Mouse (Mus musculus) midbrain, embryonic 16.5 days (tissue): ENCODE data around the gene Med27. TPM values are rescaled to one million over a fixed set of nuclear protein-coding genes. Genes with fewer than 3 reads are reported as not detected.

Experiments used
- ATAC-seq: fragments of 200-750 bp; cut with Nextera tagmentation; 2 replicates; pipeline ENCODE4 v1.8.0; 2017; ENCODE audit warnings: moderate TSS enrichment
- H3K27ac ChIP-seq: fragments of 300-500 bp; sonication (generic); 2 replicates; pipeline ENCODE4 v1.5.1; 2014; ENCODE audit warnings: mild to moderate bottlenecking, low read length, mixed read lengths
- H3K27me3 ChIP-seq: fragments of 300-500 bp; sonication (generic); 2 replicates; pipeline ENCODE4 v1.6.1; 2014; ENCODE audit warnings: low read depth, low read length, mixed read lengths; ENCODE audit not compliant: control insufficient read depth, insufficient read depth
- H3K36me3 ChIP-seq: fragments of 300-500 bp; sonication (generic); 2 replicates; pipeline ENCODE4 v1.6.1; 2014; ENCODE audit warnings: mild to moderate bottlenecking, low read length, moderate library complexity, mixed read lengths; ENCODE audit not compliant: control insufficient read depth, insufficient read depth
- H3K4me1 ChIP-seq: fragments of 300-500 bp; sonication (generic); 2 replicates; pipeline ENCODE4 v1.6.1; 2014; ENCODE audit warnings: mild to moderate bottlenecking, low read length, mixed read lengths; ENCODE audit not compliant: control insufficient read depth, insufficient read depth
- H3K4me2 ChIP-seq: fragments of 300-500 bp; sonication (generic); 2 replicates; pipeline ENCODE4 v1.6.1; 2014; ENCODE audit warnings: mild to moderate bottlenecking, low read length, mixed read lengths
- H3K4me3 ChIP-seq: fragments of 300-500 bp; sonication (generic); 2 replicates; pipeline ENCODE4 v1.5.1; 2014; ENCODE audit warnings: low read depth, mild to moderate bottlenecking, low read length, moderate library complexity, mixed read lengths
- H3K9ac ChIP-seq: fragments of 300-500 bp; sonication (generic); 2 replicates; pipeline ENCODE4 v1.6.1; 2014; ENCODE audit warnings: low read depth, low read length, mixed read lengths
- H3K9me3 ChIP-seq: fragments of 300-500 bp; sonication (generic); replicated peaks from 2 replicates; pipeline ENCODE4 v1.6.1; 2014; ENCODE audit warnings: mild to moderate bottlenecking, low read length, mixed read lengths; ENCODE audit not compliant: control insufficient read depth, poor library complexity, severe bottlenecking
- WGBS: fragments of 180-500 bp; shearing (Covaris S2); extraction: QIAGEN DNeasy Blood & Tissue Kit; methylation state at CpG from one replicate; pipeline ENCODE4 v1.1.7; 2014; 5-methylcytosine and 5-hydroxymethylcytosine counted together
- polyA plus RNA-seq: library from polyadenylated mRNA; unstranded; fragments of >200 nt; fragmentation: Nextera tagmentation; extraction: Ambion mirVana; gene quantifications from 2 replicates; pipeline ENCODE4 v1.2.1, GENCODE M21; 2015

The Med27 gene
- polyA plus RNA-seq, 1 experiment from 2014 or later = 70.6 TPM

DNA sequence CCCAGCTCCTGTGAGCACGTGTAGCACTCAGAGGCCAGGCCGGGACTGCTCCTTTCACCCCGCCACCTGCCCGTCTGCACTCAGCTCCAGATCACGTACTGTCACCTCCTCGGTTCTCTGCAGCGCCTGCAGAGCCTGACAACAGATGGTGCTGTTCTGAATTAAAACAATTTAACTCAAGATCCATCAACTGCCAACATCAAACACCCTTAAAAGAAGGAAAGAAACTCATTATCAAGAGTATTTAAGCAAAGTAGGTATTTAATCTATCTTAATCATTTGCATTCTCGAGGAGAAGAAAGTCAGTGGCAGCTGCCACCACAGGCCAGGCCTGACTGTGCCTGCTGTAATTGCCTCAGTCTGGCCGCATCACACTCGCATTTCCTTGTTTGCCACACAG is 38.8 kb downstream of the Med27 start:
- Histone ChIP-seq H3K9ac (no peak overlapping the region), H3K4me2 (no peak overlapping the region), H3K27me3 (no peaks in the 10 kb centered on the region), H3K9me3 (no peaks in the 10 kb centered on the region), H3K4me3 (no peak overlapping the region), H3K27ac (no peak overlapping the region), H3K36me3 (no peaks in the 10 kb centered on the region), H3K4me1 (peaks cover 6% of the 10 kb centered on the region)
- 24% methylated on average over 10 of the region's 10 CpGs for WGBS
- no peak for ATAC-seq

DNA sequence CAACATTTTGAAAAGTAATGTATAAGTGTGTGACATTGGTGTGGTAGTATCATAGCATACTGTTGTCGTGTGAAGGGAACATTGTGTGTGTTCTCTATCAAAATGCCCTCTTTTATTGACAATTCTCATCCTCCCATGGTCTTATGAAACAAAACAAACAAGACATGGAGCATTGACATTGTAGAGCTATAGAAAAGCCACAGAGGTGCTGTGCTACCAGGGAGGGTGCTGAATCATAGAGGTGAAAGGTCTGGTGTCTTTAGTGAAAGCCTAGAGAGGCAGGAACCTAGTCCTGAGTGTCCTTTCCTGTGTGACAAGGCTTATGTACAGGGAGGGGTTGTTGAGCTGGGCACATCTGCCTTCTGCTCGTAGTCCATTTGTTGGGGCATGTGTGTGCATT is 40.6 kb downstream of the Med27 start:
- no peaks in the 10 kb centered on the region for H3K9me3 ChIP-seq
- no peaks in the 10 kb centered on the region for H3K36me3 ChIP-seq
- ATAC-seq = no peak
- peaks cover 6% of the 10 kb centered on the region for H3K4me1 ChIP-seq
- H3K4me3 ChIP-seq = no peak overlapping the region
- no peak overlapping the region for H3K4me2 ChIP-seq
- H3K27me3 ChIP-seq = no peaks in the 10 kb centered on the region
- WGBS = 82% methylated on average over 2 of the region's 2 CpGs
- H3K27ac ChIP-seq = no peak overlapping the region
- H3K9ac ChIP-seq = no peak overlapping the region

DNA sequence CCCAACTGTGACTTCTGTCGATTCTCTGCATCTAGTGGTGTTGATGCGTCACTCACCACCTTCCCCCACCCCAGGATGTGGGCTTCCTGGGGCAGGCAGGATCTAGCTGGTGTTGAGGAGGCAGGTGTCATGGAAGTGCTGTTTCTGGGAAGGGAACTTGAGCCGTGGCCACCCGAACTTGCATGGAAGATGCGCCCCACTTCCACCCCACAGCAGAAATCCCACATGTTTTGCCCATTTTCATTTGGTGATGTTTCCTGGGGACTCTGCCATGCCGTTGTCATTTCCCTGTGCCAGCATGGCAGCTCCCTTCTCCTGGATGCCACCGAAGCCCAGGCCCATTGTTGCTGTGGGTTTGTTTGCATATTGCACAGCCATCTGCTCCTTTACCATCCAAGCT is 42.3 kb downstream of the Med27 start:
- Histone ChIP-seq H3K27ac (no peak overlapping the region), H3K9ac (no peak overlapping the region), H3K27me3 (no peaks in the 10 kb centered on the region), H3K4me1 (peaks cover 6% of the 10 kb centered on the region), H3K9me3 (no peaks in the 10 kb centered on the region), H3K4me3 (no peak overlapping the region), H3K36me3 (no peaks in the 10 kb centered on the region), H3K4me2 (no peak overlapping the region)
- no peak for ATAC-seq
- WGBS = 90% methylated on average over 7 of the region's 7 CpGs

DNA sequence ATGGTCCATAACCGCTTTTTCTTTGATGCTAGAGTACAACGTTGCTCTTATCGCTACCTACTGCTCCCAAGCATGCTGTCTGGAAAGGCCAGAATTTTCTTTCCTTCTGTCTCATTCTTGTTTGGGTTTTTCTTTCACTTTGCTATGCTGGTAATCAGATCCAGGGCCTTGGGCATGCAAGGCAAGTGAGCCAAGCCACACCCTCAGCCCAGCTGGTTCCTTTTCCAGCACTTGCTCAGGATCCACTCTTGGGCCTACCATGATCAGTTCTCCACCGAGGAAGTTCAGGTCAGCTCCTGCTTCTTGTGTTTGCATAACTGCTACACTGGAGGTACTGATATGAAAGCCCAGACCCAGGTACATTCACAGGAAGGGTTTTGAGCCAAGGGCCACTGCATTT is 44.5 kb downstream of the Med27 start:
- 92% methylated on average over 4 of the region's 4 CpGs for WGBS
- Histone ChIP-seq H3K9me3 (no peaks in the 10 kb centered on the region), H3K27me3 (no peaks in the 10 kb centered on the region), H3K4me3 (no peak overlapping the region), H3K9ac (no peak overlapping the region), H3K4me2 (no peak overlapping the region), H3K4me1 (0 out of 2 replicates have a peak, but pooled peaks cover under 1% of the 10 kb centered on the region), H3K36me3 (no peaks in the 10 kb centered on the region), H3K27ac (no peak overlapping the region)
- no peak for ATAC-seq

DNA sequence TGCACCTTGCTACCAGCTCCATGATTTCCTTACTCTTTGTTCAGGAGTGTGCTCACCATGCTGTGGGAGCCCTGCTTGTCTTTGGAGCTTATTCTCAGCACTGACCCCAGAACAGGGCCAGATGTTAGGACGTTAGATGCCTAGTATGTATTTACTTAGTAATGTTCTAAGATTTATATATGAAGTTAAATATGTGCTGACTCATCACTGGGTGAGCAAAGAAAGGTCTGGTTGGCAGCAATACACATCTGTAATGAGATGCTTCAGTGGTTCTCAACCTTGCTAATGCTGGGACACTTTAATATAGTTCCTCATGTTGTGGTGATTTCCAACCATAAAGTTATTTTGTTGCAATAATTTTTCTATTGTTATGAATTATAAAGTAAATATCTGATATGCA is 45.4 kb downstream of the Med27 start:
- H3K27ac ChIP-seq = no peak overlapping the region
- H3K4me2 ChIP-seq = no peak overlapping the region
- H3K4me3 ChIP-seq = no peak overlapping the region
- no peak overlapping the region for H3K9ac ChIP-seq
- no peaks in the 10 kb centered on the region for H3K27me3 ChIP-seq
- WGBS = 82% methylated on average over 1 of the region's 1 CpGs
- H3K36me3 ChIP-seq = no peaks in the 10 kb centered on the region
- no peaks in the 10 kb centered on the region for H3K9me3 ChIP-seq
- no peaks in the 10 kb centered on the region for H3K4me1 ChIP-seq
- ATAC-seq = no peak

DNA sequence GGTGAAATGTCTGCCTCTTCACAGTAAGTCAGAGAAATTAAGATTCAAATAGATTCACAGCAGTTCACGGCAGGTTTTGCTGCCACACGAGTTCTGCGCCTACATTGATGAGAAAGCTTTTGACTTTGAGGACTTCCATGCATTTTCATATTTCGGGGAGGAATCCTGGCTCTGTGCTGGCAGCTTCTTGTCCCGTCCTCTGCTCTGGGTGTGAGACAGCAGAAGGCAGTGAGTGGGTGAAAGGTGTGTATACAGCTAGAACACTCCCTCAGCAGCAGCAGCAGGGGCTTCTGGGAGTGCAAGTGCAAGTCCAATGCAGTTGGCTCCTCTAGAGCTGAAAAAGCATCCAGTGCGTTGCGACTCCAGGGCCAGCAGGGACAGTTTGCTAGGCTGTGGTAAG is 53.6 kb downstream of the Med27 start:
- Histone ChIP-seq H3K4me1 (peaks cover 7% of the 10 kb centered on the region; the same call in 1 of the 2 replicates), H3K9me3 (no peaks in the 10 kb centered on the region), H3K36me3 (no peaks in the 10 kb centered on the region), H3K4me3 (no peak overlapping the region), H3K9ac (no peak overlapping the region), H3K27ac (no peak overlapping the region), H3K4me2 (no peak overlapping the region), H3K27me3 (no peaks in the 10 kb centered on the region)
- ATAC-seq = no peak
- 81% methylated on average over 7 of the region's 7 CpGs for WGBS

DNA sequence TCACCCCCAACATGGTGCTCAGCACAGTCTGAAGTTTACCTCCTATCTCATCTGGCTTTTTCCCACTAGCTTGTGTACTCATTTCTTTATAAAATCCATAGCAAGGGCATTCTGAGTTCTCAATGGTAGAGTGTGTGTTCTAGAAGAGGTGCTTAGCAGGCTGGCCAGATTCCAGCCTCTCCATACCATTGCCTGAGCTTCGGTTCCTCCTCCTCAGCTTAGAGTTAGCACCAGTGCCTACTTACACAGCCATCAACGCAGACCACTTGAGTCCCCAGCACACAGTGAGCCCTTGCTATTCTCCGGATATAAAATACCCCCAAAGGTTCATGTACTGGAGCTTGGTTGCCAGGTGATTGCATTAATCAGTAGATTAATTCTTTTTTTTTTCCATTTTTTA is 54.2 kb downstream of the Med27 start:
- H3K27me3 ChIP-seq = no peaks in the 10 kb centered on the region
- H3K4me1 ChIP-seq = peaks cover 7% of the 10 kb centered on the region; the same call in 1 of the 2 replicates
- H3K27ac ChIP-seq = no peak overlapping the region
- no peak for ATAC-seq
- H3K36me3 ChIP-seq = no peaks in the 10 kb centered on the region
- no peak overlapping the region for H3K9ac ChIP-seq
- WGBS = 88% methylated on average over 3 of the region's 3 CpGs
- no peaks in the 10 kb centered on the region for H3K9me3 ChIP-seq
- H3K4me2 ChIP-seq = no peak overlapping the region
- no peak overlapping the region for H3K4me3 ChIP-seq

DNA sequence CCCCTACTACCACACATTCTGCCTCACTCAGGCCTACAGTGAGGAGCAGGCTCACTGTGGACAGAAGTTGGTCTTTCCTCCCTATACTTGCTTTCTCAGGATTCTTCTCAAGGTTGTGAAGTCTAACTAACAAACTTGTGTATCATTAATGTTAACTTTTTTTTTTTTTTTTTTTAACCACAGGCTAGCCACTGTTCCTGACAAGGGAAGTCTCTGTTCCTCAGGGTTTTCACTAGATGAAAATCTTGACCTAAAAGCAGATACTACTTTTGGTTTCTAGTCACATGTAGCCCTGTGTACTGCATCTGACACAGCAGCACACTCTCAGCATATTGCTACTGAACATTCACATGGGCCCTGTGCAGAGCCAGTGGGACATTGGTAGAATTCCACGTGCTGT is 55.2 kb downstream of the Med27 start:
- Histone ChIP-seq H3K27ac (no peak overlapping the region), H3K27me3 (no peaks in the 10 kb centered on the region), H3K4me2 (no peak overlapping the region), H3K4me1 (peaks cover 7% of the 10 kb centered on the region; the same call in 1 of the 2 replicates), H3K4me3 (no peak overlapping the region), H3K9me3 (no peaks in the 10 kb centered on the region), H3K9ac (no peak overlapping the region), H3K36me3 (no peaks in the 10 kb centered on the region)
- WGBS = 93% methylated on average over 1 of the region's 1 CpGs
- ATAC-seq = no peak

DNA sequence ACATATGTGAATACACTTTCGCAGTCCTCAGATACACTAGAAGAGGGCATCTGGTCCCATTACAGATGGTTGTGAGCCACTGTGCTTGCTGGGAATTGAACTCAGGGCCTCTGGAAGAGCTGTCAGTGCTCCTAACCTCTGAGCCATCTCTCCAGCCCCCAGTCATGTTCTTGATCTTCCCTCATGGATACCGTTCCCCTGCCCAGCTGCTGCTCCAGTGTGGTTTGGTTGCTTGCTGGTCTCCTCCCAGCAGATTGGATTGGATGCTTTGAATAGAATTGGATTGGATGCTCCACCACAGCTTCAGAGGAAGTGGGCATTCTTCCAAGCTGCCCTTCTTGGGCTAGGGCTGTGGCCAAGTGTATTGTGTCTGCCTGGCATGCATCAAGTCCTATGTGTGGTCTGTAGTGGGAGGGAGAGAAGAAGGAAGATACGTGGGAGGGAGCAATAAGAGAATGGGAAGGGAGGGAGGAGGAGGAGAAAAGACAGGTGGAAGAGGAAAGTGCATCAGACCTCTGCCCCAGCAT is 56.0 kb downstream of the Med27 start:
- H3K4me3 ChIP-seq = no peak overlapping the region
- no peaks in the 10 kb centered on the region for H3K9me3 ChIP-seq
- H3K27ac ChIP-seq = no peak overlapping the region
- peak; percentile 30; the same call in 1 of the 2 replicates for ATAC-seq
- no peaks in the 10 kb centered on the region for H3K27me3 ChIP-seq
- H3K9ac ChIP-seq = no peak overlapping the region
- 69% methylated on average over 3 of the region's 3 CpGs for WGBS
- H3K4me1 ChIP-seq = peaks cover 13% of the 10 kb centered on the region
- H3K4me2 ChIP-seq = no peak overlapping the region
- no peaks in the 10 kb centered on the region for H3K36me3 ChIP-seq
